Mouse (Mus musculus) embryonic facial prominence, embryonic 11.5 days (tissue): Measurements from ENCODE around the gene Inf2. TPM values are rescaled to one million over a fixed set of nuclear protein-coding genes. Genes with fewer than 3 reads are reported as not detected.

Experiments
- ATAC-seq: fragments of 200-750 bp; cut with Nextera tagmentation; replicated peaks from 2 replicates; pipeline ENCODE4 v1.8.0; 2017; ENCODE audit warnings: low read depth; ENCODE audit not compliant: insufficient number of reproducible peaks, low FRiP score, low TSS enrichment
- DNase-seq: peaks from one replicate; pipeline ENCODE4 v3.0.0-alpha.2; 2015; ENCODE audit warnings: low spot score
- H3K27ac ChIP-seq: fragments of 300-500 bp; sonication (generic); replicated peaks from 2 replicates; pipeline ENCODE4 v1.5.1; 2014; ENCODE audit warnings: mild to moderate bottlenecking, low read depth, low read length, control low read depth
- H3K27me3 ChIP-seq: fragments of 300-500 bp; sonication (generic); 2 replicates; pipeline ENCODE4 v1.6.1; 2014; ENCODE audit warnings: mild to moderate bottlenecking, low read length, moderate library complexity, mixed read lengths; ENCODE audit not compliant: control insufficient read depth, insufficient read depth
- H3K36me3 ChIP-seq: fragments of 300-500 bp; sonication (generic); replicated peaks from 2 replicates; pipeline ENCODE4 v1.6.1; 2014; ENCODE audit warnings: low read depth, mild to moderate bottlenecking, low read length, moderate library complexity, mixed read lengths; ENCODE audit not compliant: control insufficient read depth, insufficient read depth
- H3K4me1 ChIP-seq: fragments of 300-500 bp; sonication (generic); 2 replicates; pipeline ENCODE4 v1.6.1; 2014; ENCODE audit warnings: low read length, mixed read lengths; ENCODE audit not compliant: control insufficient read depth, insufficient read depth
- H3K4me2 ChIP-seq: fragments of 300-500 bp; sonication (generic); 2 replicates; pipeline ENCODE4 v1.6.1; 2014; ENCODE audit warnings: low read depth, mild to moderate bottlenecking, control low read depth, low read length, moderate library complexity
- H3K4me3 ChIP-seq: fragments of 300-500 bp; sonication (generic); 2 replicates; pipeline ENCODE4 v1.5.1; 2014; ENCODE audit warnings: low read depth, low read length, control low read depth
- H3K9ac ChIP-seq: fragments of 300-500 bp; sonication (generic); replicated peaks from 2 replicates; pipeline ENCODE4 v1.6.1; 2014; ENCODE audit warnings: mild to moderate bottlenecking, control low read depth, low read length
- H3K9me3 ChIP-seq: fragments of 300-500 bp; sonication (generic); replicated peaks from 2 replicates; pipeline ENCODE4 v1.6.1; 2016; ENCODE audit warnings: mild to moderate bottlenecking, low read length, inconsistent platforms, mixed read lengths; ENCODE audit not compliant: control insufficient read depth
- WGBS: fragments of 180-500 bp; shearing (Covaris S2); extraction: QIAGEN DNeasy Blood & Tissue Kit; methylation state at CpG from one replicate; pipeline ENCODE4 v1.1.7; 2014; 5-methylcytosine and 5-hydroxymethylcytosine counted together
- polyA plus RNA-seq: library from polyadenylated mRNA; unstranded; fragments of >200 nt; fragmentation: Nextera tagmentation; extraction: Ambion mirVana; gene quantifications from 2 replicates; pipeline ENCODE4 v1.2.1, GENCODE M21; 2014

The Inf2 gene
- polyA plus RNA-seq, 1 experiment from 2014 or later = 1.6 TPM

DNA sequence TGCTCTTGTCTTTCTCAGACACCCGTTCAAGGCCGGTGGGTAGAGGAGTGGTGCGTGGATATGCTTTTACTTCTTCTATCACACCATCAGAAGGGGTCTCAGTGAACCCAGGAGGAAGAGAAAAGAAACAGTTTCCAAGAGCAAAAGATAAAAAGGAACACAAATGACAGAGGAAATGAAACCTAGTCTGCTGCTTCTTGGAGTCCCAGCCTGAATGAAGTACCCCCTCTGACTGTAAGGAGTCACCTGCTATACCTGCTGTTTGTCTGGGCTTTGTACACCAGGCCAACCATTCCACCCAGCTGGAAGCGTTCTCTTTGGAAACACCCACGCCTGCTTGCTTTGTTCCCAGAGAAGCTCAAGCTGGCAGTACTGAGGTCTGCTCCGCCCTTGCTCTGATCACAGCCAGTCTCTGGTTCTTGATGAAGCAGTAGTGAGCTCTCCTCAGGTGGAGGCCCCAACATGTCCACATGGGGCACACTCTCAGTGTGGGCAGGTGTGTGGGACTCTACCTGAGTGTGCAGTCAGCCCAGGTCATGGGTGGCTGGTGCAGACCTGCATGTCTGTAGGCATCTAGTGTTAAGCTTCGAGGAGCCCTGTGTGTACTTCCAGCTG is 2.6 kb upstream of the Inf2 start:
- Histone ChIP-seq H3K4me3 (no peak overlapping the region), H3K4me2 (no peak overlapping the region), H3K4me1 (peaks cover 5% of the 10 kb centered on the region; the same call in 1 of the 2 replicates), H3K9ac (no peak overlapping the region), H3K9me3 (no peaks in the 10 kb centered on the region), H3K27ac (no peak overlapping the region), H3K36me3 (no peaks in the 10 kb centered on the region), H3K27me3 (peaks cover 11% of the 10 kb centered on the region)
- WGBS = 79% methylated on average over 7 of the region's 7 CpGs
- DNase-seq (no peak), ATAC-seq (no peak)

DNA sequence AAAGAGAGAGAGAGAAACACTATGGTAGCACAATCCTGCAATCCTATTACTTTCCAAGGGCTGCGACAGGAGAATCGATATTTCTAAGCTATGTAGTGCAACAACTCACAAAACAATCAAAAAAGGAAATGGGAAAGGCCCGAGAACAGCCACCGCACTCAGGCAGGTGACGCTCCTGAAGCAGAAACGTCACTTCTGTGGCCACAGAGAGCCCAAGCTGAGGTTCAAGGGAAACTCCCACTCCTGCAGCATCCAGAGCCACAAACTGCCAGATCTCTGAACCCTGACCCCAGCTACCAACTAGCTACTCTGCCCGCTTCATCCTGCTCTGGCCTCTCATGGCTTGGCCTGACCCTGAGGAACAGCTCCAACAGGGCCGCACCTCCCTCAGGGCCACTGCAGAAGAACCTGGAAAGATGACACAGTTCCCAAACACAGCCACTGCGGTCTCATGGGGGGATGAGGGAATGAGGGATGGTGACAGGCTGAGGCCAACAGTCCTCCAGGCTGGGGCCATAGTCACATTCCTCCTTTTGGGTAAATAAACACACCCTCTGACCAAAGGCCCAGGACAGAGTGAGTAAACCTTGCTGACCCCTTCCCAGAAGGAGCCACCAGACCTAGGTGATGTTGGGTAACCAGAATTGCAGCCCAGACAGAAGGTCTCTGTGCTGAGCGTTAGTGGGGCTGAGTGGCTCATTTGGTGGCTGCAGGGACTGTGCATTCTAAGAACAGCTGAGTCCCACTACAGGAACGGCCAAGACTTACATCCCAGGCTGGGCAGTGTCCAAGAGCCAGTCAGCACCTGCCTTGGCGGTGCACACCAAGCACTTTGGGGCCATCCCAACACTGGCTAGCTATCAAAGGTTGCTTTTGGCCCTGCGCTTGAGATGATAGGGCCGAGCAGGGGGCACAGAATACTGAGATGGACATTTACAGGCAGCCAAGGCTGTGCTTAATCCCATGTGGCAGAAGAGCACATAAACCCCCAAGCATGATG is 1.2 kb upstream of the Inf2 start:
- WGBS = 71% methylated on average over 14 of the region's 14 CpGs
- DNase-seq (no peak), ATAC-seq (no peak)
- Histone ChIP-seq H3K4me2 (peak overlapping the region; percentile 10; the same call in 1 of the 2 replicates), H3K27me3 (peaks cover 11% of the 10 kb centered on the region), H3K9ac (no peak overlapping the region), H3K9me3 (no peaks in the 10 kb centered on the region), H3K4me3 (no peak overlapping the region), H3K4me1 (peaks cover 5% of the 10 kb centered on the region; the same call in 1 of the 2 replicates), H3K27ac (no peak overlapping the region), H3K36me3 (no peaks in the 10 kb centered on the region)

DNA sequence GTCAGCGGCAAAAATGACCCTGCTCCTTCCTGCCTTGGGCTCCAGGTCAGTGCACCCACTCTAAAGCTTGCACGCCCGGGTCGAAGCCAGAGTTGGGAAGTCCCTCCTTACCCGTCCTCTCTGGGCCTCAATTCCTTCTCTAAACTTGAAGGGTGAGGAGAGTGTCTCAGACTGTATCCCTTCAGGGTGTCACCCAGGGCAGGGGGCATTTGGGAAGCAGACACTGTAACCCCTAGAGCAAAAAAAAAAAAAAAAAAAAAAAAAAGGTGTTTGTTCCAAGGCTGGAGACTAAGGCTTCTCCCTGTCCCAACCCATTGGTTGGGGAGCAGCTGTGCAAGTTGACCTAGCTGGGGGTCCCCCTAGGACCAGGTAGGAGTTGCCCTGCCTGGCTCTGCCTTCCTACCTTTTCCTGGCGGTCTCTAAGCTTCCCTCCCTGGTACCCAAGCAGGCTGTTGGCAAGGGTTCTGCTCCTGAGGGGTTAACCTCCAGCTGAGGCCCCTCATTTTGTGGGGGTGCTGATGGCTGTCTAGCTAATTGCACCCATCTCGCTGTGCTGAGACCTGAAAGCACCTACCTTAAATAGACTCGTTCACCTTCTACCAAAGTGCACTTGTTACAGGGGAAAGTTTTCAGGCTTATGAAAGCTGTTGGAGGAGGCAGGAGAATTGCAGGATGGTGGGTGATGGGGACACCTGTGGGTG is 1.1 kb downstream of the Inf2 start:
- no peak overlapping the region for H3K27ac ChIP-seq
- DNase-seq = no peak
- H3K9ac ChIP-seq = peak overlapping the region; percentile 60
- peak overlapping the region; percentile 90 for H3K4me2 ChIP-seq
- H3K4me3 ChIP-seq = peak overlapping the region; percentile 52
- ATAC-seq = no peak
- no peaks in the 10 kb centered on the region for H3K9me3 ChIP-seq
- H3K27me3 ChIP-seq = peaks cover 11% of the 10 kb centered on the region
- peaks cover 5% of the 10 kb centered on the region; the same call in 1 of the 2 replicates for H3K4me1 ChIP-seq
- no peaks in the 10 kb centered on the region for H3K36me3 ChIP-seq
- WGBS = 59% methylated on average over 8 of the region's 8 CpGs

DNA sequence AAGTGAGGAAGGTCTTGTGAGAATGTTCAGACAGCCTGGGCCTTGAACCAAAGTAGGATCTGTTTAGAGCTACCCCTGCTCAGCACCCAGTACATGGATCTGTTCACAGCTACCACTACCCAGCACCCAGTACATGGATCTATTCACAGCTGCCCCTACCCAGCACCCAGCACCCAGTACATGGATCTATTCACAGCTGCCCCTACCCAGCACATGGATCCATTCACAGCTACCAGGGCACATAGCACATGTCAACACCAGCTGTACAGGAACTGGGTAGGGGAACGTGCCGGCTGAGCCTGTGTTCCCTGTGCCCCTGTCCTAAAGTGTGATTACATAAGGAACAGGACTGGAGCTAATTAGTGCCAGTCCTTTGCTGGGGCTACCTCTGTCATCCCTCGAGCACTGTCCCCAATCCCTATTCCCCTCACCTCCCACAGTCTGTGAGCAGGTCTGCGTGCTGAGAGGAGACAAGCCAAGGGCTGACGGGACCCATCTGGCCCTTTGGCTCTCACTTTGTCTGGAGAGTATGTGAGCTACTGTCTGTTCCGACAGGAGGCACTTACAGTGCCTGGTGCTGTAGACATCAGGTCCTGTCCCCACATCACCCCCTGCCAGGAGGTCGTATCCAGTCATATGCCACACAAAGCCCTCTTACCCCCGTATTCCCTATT is 2.1 kb downstream of the Inf2 start:
- H3K4me2 ChIP-seq = no peak overlapping the region
- peaks cover 5% of the 10 kb centered on the region; the same call in 1 of the 2 replicates for H3K4me1 ChIP-seq
- H3K27me3 ChIP-seq = peaks cover 11% of the 10 kb centered on the region
- no peak for DNase-seq
- H3K36me3 ChIP-seq = no peaks in the 10 kb centered on the region
- WGBS = 69% methylated on average over 8 of the region's 8 CpGs
- no peak overlapping the region for H3K9ac ChIP-seq
- no peak overlapping the region for H3K27ac ChIP-seq
- H3K4me3 ChIP-seq = no peak overlapping the region
- H3K9me3 ChIP-seq = no peaks in the 10 kb centered on the region
- no peak for ATAC-seq

DNA sequence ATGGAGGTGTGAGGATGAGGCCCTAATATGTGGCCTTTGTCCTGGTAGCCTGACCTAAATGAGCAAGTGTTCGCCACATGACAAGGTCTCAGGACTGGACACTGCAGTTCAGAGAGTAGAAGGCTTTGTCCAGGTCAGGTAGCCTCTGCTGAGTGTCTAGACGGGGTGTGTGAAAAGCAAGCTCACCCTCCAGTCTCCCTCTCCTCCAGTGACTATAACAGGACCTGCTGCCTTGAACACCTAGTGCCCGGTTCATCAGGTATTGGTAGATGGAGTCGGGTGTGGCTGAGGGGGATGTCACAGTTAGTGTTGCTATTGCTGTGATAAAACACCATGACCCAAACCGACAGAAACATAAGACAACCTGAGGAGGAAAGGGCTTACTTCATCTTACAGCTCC is 2.7 kb downstream of the Inf2 start:
- no peak overlapping the region for H3K4me2 ChIP-seq
- peaks cover 5% of the 10 kb centered on the region; the same call in 1 of the 2 replicates for H3K4me1 ChIP-seq
- H3K9ac ChIP-seq = no peak overlapping the region
- no peaks in the 10 kb centered on the region for H3K36me3 ChIP-seq
- 87% methylated on average over 5 of the region's 5 CpGs for WGBS
- no peak for DNase-seq
- H3K27ac ChIP-seq = no peak overlapping the region
- ATAC-seq = no peak
- peaks cover 11% of the 10 kb centered on the region for H3K27me3 ChIP-seq
- no peaks in the 10 kb centered on the region for H3K9me3 ChIP-seq
- no peak overlapping the region for H3K4me3 ChIP-seq

DNA sequence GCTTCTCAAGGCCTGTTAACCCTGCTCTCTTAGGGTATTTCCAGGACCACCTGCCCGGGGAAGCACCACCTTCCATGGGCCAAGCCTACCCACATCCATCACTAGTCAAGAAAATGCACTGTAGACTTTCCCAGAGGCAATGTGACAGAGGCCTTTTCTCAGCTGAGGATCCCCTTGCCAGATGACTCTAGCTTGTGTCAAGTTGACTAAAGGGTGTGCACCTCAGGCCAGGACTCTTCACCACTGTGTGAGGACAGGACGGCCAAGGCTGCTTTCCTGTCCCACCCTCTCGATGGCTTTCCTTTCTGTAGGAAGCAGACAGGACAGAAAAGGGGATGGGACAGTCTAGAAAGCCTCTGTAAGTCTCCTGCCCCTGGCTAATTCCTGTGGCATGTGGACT is 3.1 kb downstream of the Inf2 start:
- no peak overlapping the region for H3K4me2 ChIP-seq
- no peak overlapping the region for H3K4me3 ChIP-seq
- 80% methylated on average over 3 of the region's 3 CpGs for WGBS
- H3K9ac ChIP-seq = no peak overlapping the region
- H3K4me1 ChIP-seq = peaks cover 5% of the 10 kb centered on the region; the same call in 1 of the 2 replicates
- H3K27ac ChIP-seq = no peak overlapping the region
- H3K27me3 ChIP-seq = peaks cover 11% of the 10 kb centered on the region
- no peaks in the 10 kb centered on the region for H3K9me3 ChIP-seq
- no peaks in the 10 kb centered on the region for H3K36me3 ChIP-seq
- ATAC-seq = no peak
- no peak for DNase-seq

DNA sequence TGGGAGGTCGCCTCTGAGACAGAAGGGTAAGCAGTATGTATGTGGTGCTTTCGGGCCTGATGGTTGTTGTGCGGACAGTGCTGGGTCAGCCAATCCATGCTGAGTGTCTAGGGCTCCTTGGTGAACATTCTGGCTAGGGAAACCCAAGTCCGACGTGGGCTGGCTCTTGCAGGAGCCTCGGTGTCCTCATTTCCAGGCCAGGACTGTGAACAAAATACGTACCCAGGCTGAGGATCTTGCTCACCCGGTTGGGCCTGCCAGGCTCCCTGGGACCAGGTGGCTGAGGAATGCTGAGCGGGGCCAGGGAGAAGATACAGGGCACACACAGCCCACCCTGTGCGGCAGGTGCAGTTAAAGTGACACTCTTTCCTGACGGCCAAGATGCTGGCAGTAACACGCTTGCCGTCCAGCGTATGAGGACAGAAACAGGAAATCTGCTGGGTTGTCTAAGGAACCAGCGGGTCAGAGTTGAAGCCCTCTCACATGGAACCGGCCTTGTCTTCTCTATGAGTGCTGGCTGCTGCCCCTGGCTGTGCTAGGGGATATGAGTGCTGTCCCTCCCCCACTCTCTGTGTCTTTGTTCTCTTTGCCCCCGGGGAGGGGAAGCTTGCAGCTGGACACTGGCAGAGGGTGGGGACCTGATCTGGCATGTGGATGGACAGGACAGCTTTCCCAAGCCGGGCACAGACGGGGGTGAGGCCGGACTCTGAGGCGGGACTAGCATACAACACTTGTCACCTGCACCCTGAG is 4.6 kb downstream of the Inf2 start:
- Histone ChIP-seq H3K9ac (no peak overlapping the region), H3K4me2 (no peak overlapping the region), H3K27me3 (peaks cover 8% of the 10 kb centered on the region), H3K9me3 (no peaks in the 10 kb centered on the region), H3K27ac (no peak overlapping the region), H3K4me1 (peaks cover 5% of the 10 kb centered on the region; the same call in 1 of the 2 replicates), H3K36me3 (no peaks in the 10 kb centered on the region), H3K4me3 (no peak overlapping the region)
- WGBS = 66% methylated on average over 21 of the region's 21 CpGs
- ATAC-seq (no peak), DNase-seq (no peak)
